In genomic region chr2:125474690-125475089, GRCm38 (mm10) we compare ENCODE assay signal across 17 mouse cellular contexts. TPM values are rescaled to one million over a fixed set of nuclear protein-coding genes. Genes with fewer than 3 reads are reported as not detected.
"Had no signal": no experiment of that assay in that cellular context is flagged by ENCODE, and none has a peak within 500 bp of the region (broad histone marks: within the 10 kb centered on the region; RNA-seq: fewer than 3 reads in every experiment).

No protein-coding gene starts in this region.

- H3K36me3 ChIP-seq: liver, embryonic 12.5 days; midbrain, embryonic 15.5 days; neural tube, embryonic 12.5 days had no signal

- H3K9ac ChIP-seq: limb, embryonic 15.5 days; liver, embryonic 12.5 days; lung, embryonic 14.5 days; midbrain, embryonic 15.5 days; neural tube, embryonic 12.5 days had no signal

- H3K4me2 ChIP-seq: limb, embryonic 15.5 days; liver, embryonic 12.5 days; lung, embryonic 14.5 days; midbrain, embryonic 11.5 days; midbrain, embryonic 15.5 days; neural tube, embryonic 12.5 days had no signal

- ATAC-seq: liver, embryonic 12.5 days; midbrain, embryonic 15.5 days had no signal

- H3K4me3 ChIP-seq: limb, embryonic 15.5 days; liver, embryonic 12.5 days; megakaryocyte, embryonic 14.5 days; midbrain, embryonic 15.5 days; neural tube, embryonic 12.5 days had no signal

- H3K4me1 ChIP-seq: midbrain, embryonic 15.5 days; neural tube, embryonic 12.5 days had no signal

- DNase-seq: kidney, postnatal 25 days; layer of hippocampus, postnatal 36 days; lung, embryonic 14.5 days; lung, postnatal 10 days; lung, postnatal 4 days; thymus, postnatal 4 days had no signal

- H3K27ac ChIP-seq: limb, embryonic 15.5 days; liver, embryonic 12.5 days; midbrain, embryonic 15.5 days; neural tube, embryonic 12.5 days; stomach, postnatal 0 days had no signal

- H3K9me3 ChIP-seq: limb, embryonic 15.5 days; liver, embryonic 12.5 days; megakaryocyte, embryonic 14.5 days; midbrain, embryonic 15.5 days; neural tube, embryonic 12.5 days had no signal

- H3K27me3 ChIP-seq: limb, embryonic 15.5 days; liver, embryonic 12.5 days; midbrain, embryonic 15.5 days; neural tube, embryonic 12.5 days had no signal

RNA-seq across cellular contexts. Expression of gene Gm9913, which starts 30.2 kb away (rescaled TPM):
- total RNA-seq: left cerebral cortex, postnatal 25 days; monocyte, adult 5-6 weeks; neutrophil, adult 5-6 weeks had no signal
- polyA plus RNA-seq: liver, embryonic 16.5 days had no signal

RNA-seq across cellular contexts. Expression of gene Fbn1, which starts 33.1 kb away (rescaled TPM):
- total RNA-seq: monocyte, adult 5-6 weeks had no signal
